Mouse (Mus musculus): ENCODE measurements around the gene Gm6760.

Gene Gm6760

DNA sequence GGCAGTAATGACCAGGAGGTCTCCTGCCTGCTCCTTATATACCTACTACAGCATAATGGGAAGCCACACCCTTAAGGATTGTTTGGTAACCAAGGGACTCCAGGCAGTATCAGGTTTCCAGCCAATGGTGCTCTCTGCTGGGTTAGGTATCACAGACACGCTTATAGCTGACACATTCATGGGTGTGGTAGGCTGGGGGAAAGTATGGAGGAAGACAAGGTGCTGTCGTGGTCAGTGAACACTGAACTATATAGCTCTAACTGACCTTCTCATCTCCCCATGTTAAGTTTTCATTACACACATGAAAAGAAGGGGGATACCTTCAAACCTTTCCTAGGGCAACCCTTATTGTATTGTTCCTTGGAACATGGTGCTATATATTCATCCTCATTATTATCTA is at the start of gene Gm6760:
Gm6760 (minus strand) TSS at position 101 of the 400 bp plus-strand sequence.
- DNase-seq (ENCODE audit: low spot score) = no peak

GRCm38 (mm10) chrX:64181246-64181645 is 29.2 kb upstream of the Gm6760 start:
- DNase-seq (ENCODE audit: low spot score) = no peak

- no peak for DNase-seq (ENCODE audit: low spot score)
Measured at GRCm38 (mm10) chrX:64173248-64173647, 21.2 kb upstream of the Gm6760 start, which contains the start of gene 3830417A13Rik. TSS of gene 3830417A13Rik (plus strand) at chrX:64173548.
